Mouse (Mus musculus) cerebellum, adult 8-10 months (tissue): ENCODE measurements at regions not wholly inside any gene's neighbourhood (a gene's known extent, or its start where the extent isn't known, plus 50 kb on each side); places are given as distances from the start of the nearest gene placed in this dataset.

Experiments used
- DNase-seq: peaks from one replicate; pipeline ENCODE4 v3.0.0; 2022

DNA sequence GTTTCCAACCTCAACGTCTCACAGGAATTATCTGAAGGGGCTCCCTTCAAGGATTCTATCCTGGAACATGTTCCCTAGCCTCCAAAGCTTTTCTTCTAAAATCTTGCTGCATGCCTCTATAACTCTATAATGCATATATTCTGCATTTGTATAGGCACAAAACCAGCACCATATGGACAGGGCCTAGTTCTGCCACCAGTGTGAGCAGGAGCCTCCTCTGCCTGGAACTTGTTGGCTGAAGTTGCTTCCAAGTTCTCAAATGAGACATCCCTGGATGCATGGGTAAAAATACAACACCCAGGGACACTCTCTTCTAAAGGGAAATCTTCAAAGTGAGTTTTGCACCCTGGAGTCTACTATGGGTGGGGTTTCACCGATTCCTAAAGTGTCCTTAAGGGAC, 62.3 kb upstream of the Tenm4 start:
- no peak for DNase-seq

DNA sequence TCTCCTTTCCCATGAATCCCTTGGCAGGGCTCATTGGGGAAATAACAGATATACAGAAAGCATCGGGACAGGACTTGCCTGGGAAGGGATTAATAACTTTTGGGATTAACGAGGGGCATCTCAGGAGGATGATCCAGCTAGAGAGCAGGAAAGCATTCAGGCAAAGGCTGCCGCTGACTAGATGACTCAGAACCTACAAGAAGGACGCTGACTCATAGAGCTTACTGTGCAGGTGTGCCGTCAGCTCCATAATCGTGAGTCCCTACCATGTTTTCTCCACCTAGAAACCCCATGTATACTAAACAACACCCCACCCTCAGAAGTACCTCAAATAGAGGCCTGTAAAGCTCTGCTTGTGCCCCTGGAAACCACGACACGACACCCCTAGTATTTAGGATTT, 50.9 kb upstream of the Tenm4 start:
- no peak for DNase-seq
